Mouse (Mus musculus) ES-E14 (cell line): ENCODE data around the gene Usp17lb. TPM values are rescaled to one million over a fixed set of nuclear protein-coding genes. Genes with fewer than 3 reads are reported as not detected.
"Not testable (repeated sequence)": the region's sequence is repeated elsewhere in the genome, so short reads cannot be mapped to it uniquely, and the experiment has no call there.

Experiments used
- DNase-seq: peaks from one replicate; pipeline ENCODE4 v3.0.0-alpha.2; 2013; ENCODE audit warnings: low read depth, low spot score
- H3K27ac ChIP-seq: 2 replicates; pipeline ENCODE4 v1.5.1; 2012; ENCODE audit warnings: low read depth, mild to moderate bottlenecking, low read length, moderate library complexity, mixed read lengths; ENCODE audit not compliant: poor library complexity, insufficient read depth, severe bottlenecking
- H3K36me3 ChIP-seq: 2 replicates; pipeline ENCODE4 v1.6.1; 2012; ENCODE audit warnings: mild to moderate bottlenecking, low read length, moderate library complexity, mixed read lengths; ENCODE audit not compliant: control insufficient read depth, poor library complexity, insufficient read depth, severe bottlenecking
- H3K4me1 ChIP-seq, 2 experiments: fragments of 150-350 bp in 1 of 2; sonication (generic) in 1 of 2; 2 replicates each; pipeline ENCODE4 v1.6.1; 2012; ENCODE audit warnings: low read length in 2 of 2, mild to moderate bottlenecking in 1 of 2, mixed read lengths in 1 of 2; ENCODE audit not compliant: control insufficient read depth in 2 of 2, insufficient read depth in 2 of 2, poor library complexity in 1 of 2
- H3K4me3 ChIP-seq, 2 experiments: fragments of 150-350 bp in 1 of 2; sonication (generic) in 1 of 2; 2 replicates each; pipeline ENCODE4 v1.5.1; 2012; ENCODE audit warnings: low read length in 2 of 2, low read depth in 1 of 2, mild to moderate bottlenecking in 1 of 2, mixed read lengths in 1 of 2; ENCODE audit not compliant: insufficient read depth in 1 of 2, poor library complexity in 1 of 2, severe bottlenecking in 1 of 2
- H3K9ac ChIP-seq: 2 replicates; pipeline ENCODE4 v1.6.1; 2012; ENCODE audit warnings: low read depth, mild to moderate bottlenecking, low read length, mixed read lengths; ENCODE audit not compliant: poor library complexity, insufficient read depth, severe bottlenecking
- H3K9me3 ChIP-seq: fragments of 150-350 bp; sonication (generic); 2 replicates; pipeline ENCODE4 v1.6.1; 2012; ENCODE audit warnings: low read depth, mild to moderate bottlenecking, low read length; ENCODE audit not compliant: control insufficient read depth, insufficient read depth
- CHD2 ChIP-seq: IDR thresholded peaks from 2 replicates; pipeline ENCODE4 v1.6.1; 2014; ENCODE audit warnings: mild to moderate bottlenecking, low read depth, low read length, inconsistent platforms
- HCFC1 ChIP-seq: IDR thresholded peaks from 2 replicates; pipeline ENCODE4 v1.6.1; 2012; ENCODE audit warnings: low read length, inconsistent platforms, borderline replicate concordance; ENCODE audit not compliant: insufficient read depth
- MAFK ChIP-seq: IDR thresholded peaks from 2 replicates; pipeline ENCODE4 v1.6.1; 2014; ENCODE audit warnings: mild to moderate bottlenecking, low read depth, low read length, inconsistent platforms; ENCODE audit not compliant: insufficient read depth
- ZC3H11A ChIP-seq: IDR thresholded peaks from 2 replicates; pipeline ENCODE4 v1.6.1; 2012; ENCODE audit warnings: low read depth, mild to moderate bottlenecking, inconsistent platforms, low read length, borderline replicate concordance
- ZNF384 ChIP-seq: IDR thresholded peaks from 2 replicates; pipeline ENCODE4 v1.6.1; 2012; ENCODE audit warnings: low read depth, low read length, inconsistent platforms
- in situ Hi-C, 2 experiments: fragments of 600-800 bp; cut with MboI; formaldehyde crosslinking; loops; one replicate each; pipeline ENCODE4 v1.15.1; 2025; ENCODE audit warnings: low sequenced_read_pairs in 2 of 2, inconsistent platforms in 1 of 2; ENCODE audit not compliant: unreplicated experiment in 2 of 2
- total RNA-seq: library from RNA; depleted of rRNA; stranded (reverse); fragments of 300-350 nt; gene quantifications from 2 replicates; pipeline ENCODE4 v1.2.3, GENCODE M21; 2012; rRNA removed

The Usp17lb gene
- 6.9 and 9.3 TPM in 2 replicates for total RNA-seq

- Histone ChIP-seq H3K36me3 (no peaks in the 10 kb centered on the region), H3K9ac (no peak within 1 kb of the TSS), H3K4me3 (no peak within 1 kb of the TSS), H3K27ac (no peak within 1 kb of the TSS), H3K4me1 (no peaks in the 10 kb centered on the region), H3K9me3 (no peaks in the 10 kb centered on the region)
- no peak for DNase-seq
- in situ Hi-C loops: no loop called here
- TF ChIP-seq ZNF384: no peak
- no peak for TF ChIP-seq CHD2
- TF ChIP-seq ZC3H11A: no peak
- TF ChIP-seq MAFK: no peak
- no peak for TF ChIP-seq HCFC1
Observed at GRCm38 (mm10) chr7:104842503-104842902, at the start of gene Usp17lb. Gene Usp17lb, minus strand, starts transcription at chr7:104842603.

- no peaks in the 10 kb centered on the region for H3K36me3 ChIP-seq
- no peak within 1 kb of the TSS for H3K4me3 ChIP-seq
- no peak for DNase-seq
- H3K9me3 ChIP-seq: no peaks in the 10 kb centered on the region
- no peak within 1 kb of the TSS for H3K27ac ChIP-seq
- TF ChIP-seq ZNF384 (no peak), ZC3H11A (no peak), MAFK (no peak), HCFC1 (no peak), CHD2 (no peak)
- in situ Hi-C loops: no loop called here
- H3K4me1 ChIP-seq: no peaks in the 10 kb centered on the region
- no peak within 1 kb of the TSS for H3K9ac ChIP-seq
Observed at GRCm38 (mm10) chr7:104877731-104878130, 35.3 kb upstream of the Usp17lb start, which contains the start of gene Olfr665. Gene Olfr665, plus strand, starts transcription at chr7:104878031.

GRCm38 (mm10) chr7:104861381-104861780 lies 19.0 kb upstream of the Usp17lb start:
- H3K9me3 ChIP-seq: no peaks in the 10 kb centered on the region
- H3K36me3 ChIP-seq: no peaks in the 10 kb centered on the region
- H3K9ac ChIP-seq: no peak overlapping the region
- DNase-seq: no peak
- no peak for TF ChIP-seq ZC3H11A
- TF ChIP-seq MAFK: no peak
- TF ChIP-seq CHD2: no peak
- no peak for TF ChIP-seq ZNF384
- no peak for TF ChIP-seq HCFC1
- no peaks in the 10 kb centered on the region for H3K4me1 ChIP-seq
- no peak overlapping the region for H3K27ac ChIP-seq
- in situ Hi-C loops: no loop called here
- H3K4me3 ChIP-seq: no peak overlapping the region

DNA sequence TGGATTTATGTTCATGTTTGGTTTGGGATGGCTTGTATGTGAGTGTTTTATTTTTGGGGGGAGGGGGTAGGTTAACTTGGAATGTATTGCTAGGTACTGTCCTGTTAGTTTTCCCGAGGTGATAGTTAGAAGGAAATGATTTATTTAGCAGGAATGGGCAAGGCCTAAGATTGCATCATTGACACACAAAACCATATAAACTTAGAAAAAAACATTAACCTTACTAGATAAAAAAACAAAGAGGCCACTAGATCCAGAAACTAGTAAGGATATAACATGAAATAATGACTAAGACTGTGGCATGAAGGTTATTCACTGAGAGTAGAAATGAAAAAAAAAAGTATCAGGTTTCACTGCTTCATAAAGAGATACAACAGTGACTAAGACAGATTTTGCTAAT lies 15.3 kb upstream of the Usp17lb start:
- TF ChIP-seq ZC3H11A: no peak
- TF ChIP-seq CHD2: no peak
- in situ Hi-C loops: no loop called here
- no peak for DNase-seq

GRCm38 (mm10) chr7:104856709-104857108 lies 14.3 kb upstream of the Usp17lb start, which contains the start of gene Usp17la:
Gene Usp17la, plus strand, starts transcription at chr7:104857009.
- H3K9ac ChIP-seq, H3K36me3 ChIP-seq, H3K4me3 ChIP-seq, H3K4me1 ChIP-seq, in situ Hi-C loops, H3K27ac ChIP-seq, DNase-seq, H3K9me3 ChIP-seq: not testable (repeated sequence)

More for the DNA sequence above, 15.3 kb upstream of the Usp17lb start:
- Histone ChIP-seq H3K27ac (no peak overlapping the region), H3K9me3 (no peaks in the 10 kb centered on the region), H3K4me3 (no peak overlapping the region), H3K4me1 (no peaks in the 10 kb centered on the region), H3K36me3 (no peaks in the 10 kb centered on the region), H3K9ac (no peak overlapping the region)
